Mouse (Mus musculus) subcutaneous adipose tissue, adult 2 months (tissue): ENCODE data around the gene BC034090. TPM values are rescaled to one million over a fixed set of nuclear protein-coding genes. Genes with fewer than 3 reads are reported as not detected.

Source experiments
- polyA plus RNA-seq: library from polyadenylated mRNA; depleted of rRNA; stranded (reverse); fragments of >200 nt; gene quantifications from 2 replicates; pipeline ENCODE4 v1.2.3, GENCODE M21; 2012; ENCODE audit warnings: low replicate concordance; rRNA removed

Gene BC034090
- 6.4 and 16.2 TPM in 2 replicates for polyA plus RNA-seq

DNA sequence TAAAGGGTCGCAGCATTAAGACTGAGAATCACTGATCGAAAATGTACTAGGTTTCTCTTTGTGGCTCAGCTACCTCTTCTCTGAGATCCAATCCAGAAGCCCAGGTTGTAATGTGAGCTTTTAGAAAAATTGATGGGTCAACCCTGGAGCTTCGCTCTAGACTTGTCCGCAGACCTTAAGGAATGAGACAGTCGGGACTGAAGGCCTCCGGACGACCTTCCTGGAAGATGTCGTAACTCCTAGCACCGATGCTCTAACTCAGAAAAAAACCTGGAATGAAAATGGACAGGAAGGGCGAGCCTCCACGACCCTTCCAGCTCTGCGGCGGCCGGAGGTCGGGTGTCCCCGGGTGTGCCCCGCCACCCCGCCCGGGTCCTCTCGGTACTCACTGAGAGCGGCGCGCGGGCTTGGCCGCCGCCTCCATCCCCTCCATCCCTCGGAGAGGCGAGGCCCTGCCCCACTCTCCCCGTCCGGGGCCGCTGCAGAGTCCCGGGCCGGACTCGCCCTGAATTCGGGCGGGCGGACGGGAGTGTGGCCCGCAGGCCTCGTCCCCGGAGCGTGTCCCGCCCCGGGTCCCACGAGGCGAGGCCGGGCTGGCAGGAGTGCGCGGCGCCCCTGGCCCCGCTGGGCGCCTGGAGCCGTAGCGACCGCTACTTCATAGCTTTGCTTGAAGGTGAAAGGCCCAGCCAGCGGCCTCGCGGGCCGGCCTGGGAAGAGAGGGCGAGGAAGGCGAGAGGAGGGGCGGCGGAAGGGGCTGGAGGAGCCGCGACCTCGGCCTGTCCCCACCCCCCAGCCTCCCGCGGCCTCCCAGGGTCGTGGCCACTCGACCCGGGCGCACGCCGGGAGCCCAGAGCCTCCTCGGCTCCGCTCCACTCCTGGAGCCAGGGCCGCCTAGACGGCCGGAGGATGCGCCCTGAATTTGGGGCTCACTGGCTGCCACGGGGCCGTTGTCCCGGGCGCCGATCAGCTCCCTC is at the start of gene BC034090:
Gene BC034090, minus strand, starts transcription at position 648 of the 974 bp plus-strand sequence.

Other genes starting within 250 kb of the BC034090 start
- 8.0 and 28.3 TPM in 2 replicates for gene Ier5, start 144.8 kb downstream of the BC034090 start, polyA plus RNA-seq
- gene Mr1, start 97.6 kb downstream of the BC034090 start, polyA plus RNA-seq: 16.6 and 17.3 TPM in 2 replicates
- gene Stx6, start 85.7 kb downstream of the BC034090 start, polyA plus RNA-seq: 60.0 and 62.9 TPM in 2 replicates
- gene Xpr1, start 173.0 kb upstream of the BC034090 start, polyA plus RNA-seq: 7.3 and 10.7 TPM in 2 replicates